Mouse (Mus musculus) E14TG2a.4 (cell line): ENCODE results near the gene Il21r.

ENCODE experiments used
- CTCF ChIP-seq: conservative IDR thresholded peaks from 2 replicates; pipeline ENCODE4 v1.5.1; 2014; ENCODE audit warnings: low read length
- POU5F1 ChIP-seq: IDR thresholded peaks from 2 replicates; pipeline ENCODE4 v1.6.1; 2014; ENCODE audit warnings: low read length, borderline replicate concordance

DNA sequence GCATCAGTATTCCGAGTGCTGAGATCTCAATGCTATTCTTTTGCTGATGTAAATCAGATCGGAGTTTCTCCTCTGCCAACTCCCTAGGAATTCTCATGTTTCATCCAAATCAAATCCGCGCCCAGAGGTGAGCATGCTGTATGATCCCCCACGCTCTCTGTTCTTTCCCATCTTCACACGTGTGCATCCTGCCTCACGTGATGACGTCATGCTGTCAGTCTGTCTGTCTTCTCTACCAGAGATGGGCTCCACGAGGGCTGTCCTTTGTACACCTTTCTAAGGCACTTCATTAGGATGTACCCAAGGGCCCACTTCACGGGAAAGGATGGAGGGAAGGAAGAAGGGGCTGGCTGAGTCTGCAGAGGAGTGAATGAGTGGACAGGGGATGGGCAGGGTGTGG lies 3.1 kb upstream of the Il21r start:
- TF ChIP-seq CTCF (no peak), POU5F1 (no peak)
